Mouse (Mus musculus) heart, postnatal 25 days (tissue): Measurements from ENCODE around the gene Ces1f. TPM values are rescaled to one million over a fixed set of nuclear protein-coding genes. Genes with fewer than 3 reads are reported as not detected.

ENCODE experiments used
- DNase-seq: peaks from one replicate; pipeline ENCODE4 v3.0.0; 2022; ENCODE audit warnings: low spot score
- intact Hi-C: fragments of 180-260 bp; cut with DNase I; formaldehyde crosslinking; loops from one replicate; pipeline ENCODE4 v1.15.1; 2025
- total RNA-seq, 2 experiments: library from RNA; stranded (reverse); gene quantifications; 2 replicates each; pipeline ENCODE4 v1.2.3; 2021

The Ces1f gene
- total RNA-seq, 2 experiments from 2014 or later, result 0.36 to 0.48 TPM

GRCm38 (mm10) chr8:93217867-93218266 is 61.7 kb downstream of the Ces1f start:
- no peak for DNase-seq
- intact Hi-C loops, result no loop called here

- DNase-seq, result peak; percentile 34
- intact Hi-C loops, result no loop called here
Measured at GRCm38 (mm10) chr8:93217375-93217774, 62.2 kb downstream of the Ces1f start.

GRCm38 (mm10) chr8:93211091-93211490 is 68.5 kb downstream of the Ces1f start:
- intact Hi-C loops, result no loop called here
- no peak for DNase-seq

Other genes starting within 250 kb of the Ces1f start
- gene Ces1a, start 231.6 kb downstream of the Ces1f start, total RNA-seq, result not detected
- not detected for gene Ces1b, start 199.7 kb downstream of the Ces1f start, total RNA-seq
- not detected for gene Ces1c, start 148.5 kb downstream of the Ces1f start, total RNA-seq
- gene Ces1d, start 81.9 kb downstream of the Ces1f start, total RNA-seq, result 100 to 1,000 TPM; 174 to 223 TPM
- gene Ces1e, start 50.1 kb downstream of the Ces1f start, total RNA-seq, result under 1 TPM; 0.70 to 0.81 TPM
- gene Ces1g, start 57.6 kb upstream of the Ces1f start, total RNA-seq, result not detected
- gene Ces1h, start 100.0 kb upstream of the Ces1f start, total RNA-seq, result not detected